Mouse (Mus musculus) hindbrain, postnatal 0 days (tissue): ENCODE results near the gene Uba6. TPM values are rescaled to one million over a fixed set of nuclear protein-coding genes. Genes with fewer than 3 reads are reported as not detected.
A peak's percentile ranks its signal among the peaks of the same experiment; 100 is the strongest.

ENCODE experiments used
- ATAC-seq: fragments of 200-750 bp; cut with Nextera tagmentation; 2 replicates; pipeline ENCODE4 v1.8.0; 2017; ENCODE audit warnings: mild to moderate bottlenecking, moderate TSS enrichment, moderate library complexity
- DNase-seq: peaks from one replicate; pipeline ENCODE4 v3.0.0-alpha.2; 2015; ENCODE audit warnings: low spot score
- H3K27ac ChIP-seq: fragments of 300-500 bp; sonication (generic); 2 replicates; pipeline ENCODE4 v1.5.1; 2014; ENCODE audit warnings: mild to moderate bottlenecking
- H3K27me3 ChIP-seq: fragments of 300-500 bp; sonication (generic); 2 replicates; pipeline ENCODE4 v1.6.1; 2014; ENCODE audit warnings: low read length, mixed read lengths; ENCODE audit not compliant: insufficient read depth
- H3K36me3 ChIP-seq: fragments of 300-500 bp; sonication (generic); 2 replicates; pipeline ENCODE4 v1.6.1; 2014; ENCODE audit warnings: low read length, mixed read lengths; ENCODE audit not compliant: insufficient read depth
- H3K4me1 ChIP-seq: fragments of 300-500 bp; sonication (generic); 2 replicates; pipeline ENCODE4 v1.6.1; 2014; ENCODE audit warnings: antibody characterized with exemption, low read length, mixed read lengths; ENCODE audit not compliant: insufficient read depth
- H3K4me2 ChIP-seq: fragments of 300-500 bp; sonication (generic); 2 replicates; pipeline ENCODE4 v1.6.1; 2014; ENCODE audit warnings: low read depth, mild to moderate bottlenecking, low read length, moderate library complexity, mixed read lengths
- H3K4me3 ChIP-seq: fragments of 300-500 bp; sonication (generic); 2 replicates; pipeline ENCODE4 v1.5.1; 2014; ENCODE audit warnings: low read length
- H3K9ac ChIP-seq: fragments of 300-500 bp; sonication (generic); replicated peaks from 2 replicates; pipeline ENCODE4 v1.6.1; 2014; ENCODE audit warnings: mild to moderate bottlenecking, low read length, moderate library complexity, mixed read lengths
- H3K9me3 ChIP-seq: fragments of 300-500 bp; sonication (generic); 2 replicates; pipeline ENCODE4 v1.6.1; 2016; ENCODE audit warnings: low read length, mixed read lengths
- CTCF ChIP-seq: IDR thresholded peaks from 2 replicates; pipeline ENCODE4 v1.5.1; 2016; ENCODE audit warnings: antibody characterized with exemption, control low read depth, low read depth
- WGBS: fragments of 180-500 bp; shearing (Covaris S2); extraction: QIAGEN DNeasy Blood & Tissue Kit; methylation state at CpG from one replicate; pipeline ENCODE4 v1.1.7; 2014; 5-methylcytosine and 5-hydroxymethylcytosine counted together
- polyA plus RNA-seq: library from polyadenylated mRNA; unstranded; fragments of >200 nt; fragmentation: Nextera tagmentation; extraction: Ambion mirVana; gene quantifications from 2 replicates; pipeline ENCODE4 v1.2.1, GENCODE M21; 2015
- total RNA-seq: library from RNA; depleted of rRNA; stranded (reverse); fragments of >200 nt; gene quantifications from 2 replicates; pipeline ENCODE4 v1.2.3, GENCODE M21; 2014

The Uba6 gene
- total and polyA plus RNA-seq, 2 experiments from 2014 or later = 7.2 to 11.9 TPM

DNA sequence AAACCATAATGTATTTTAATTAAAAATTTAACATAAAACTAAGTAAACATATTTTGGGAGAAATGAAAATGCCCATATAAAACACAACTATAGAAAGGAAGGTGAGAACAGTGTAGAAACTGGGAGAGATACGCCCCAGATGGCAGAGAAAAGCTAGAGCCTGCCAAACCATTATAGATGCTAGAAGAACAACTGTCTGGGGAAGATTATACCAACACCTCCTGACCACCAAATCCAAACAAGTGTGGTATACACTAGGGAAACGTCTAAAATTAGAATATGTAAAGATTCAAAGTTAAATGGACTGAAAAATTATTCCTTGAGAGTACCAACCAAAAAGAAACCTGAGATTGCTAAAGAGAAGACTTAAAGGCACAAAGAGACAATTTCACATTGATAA lies 66.0 kb downstream of the Uba6 start:
- H3K27ac ChIP-seq = no peak overlapping the region
- H3K9me3 ChIP-seq = no peaks in the 10 kb centered on the region
- H3K4me3 ChIP-seq = no peak overlapping the region
- no peaks in the 10 kb centered on the region for H3K4me1 ChIP-seq
- no peak for ATAC-seq
- no peak for TF ChIP-seq CTCF
- H3K9ac ChIP-seq = no peak overlapping the region
- no peaks in the 10 kb centered on the region for H3K36me3 ChIP-seq
- no peaks in the 10 kb centered on the region for H3K27me3 ChIP-seq
- H3K4me2 ChIP-seq = no peak overlapping the region
- no peak for DNase-seq
- WGBS = 83% methylated on average over 2 of the region's 2 CpGs

DNA sequence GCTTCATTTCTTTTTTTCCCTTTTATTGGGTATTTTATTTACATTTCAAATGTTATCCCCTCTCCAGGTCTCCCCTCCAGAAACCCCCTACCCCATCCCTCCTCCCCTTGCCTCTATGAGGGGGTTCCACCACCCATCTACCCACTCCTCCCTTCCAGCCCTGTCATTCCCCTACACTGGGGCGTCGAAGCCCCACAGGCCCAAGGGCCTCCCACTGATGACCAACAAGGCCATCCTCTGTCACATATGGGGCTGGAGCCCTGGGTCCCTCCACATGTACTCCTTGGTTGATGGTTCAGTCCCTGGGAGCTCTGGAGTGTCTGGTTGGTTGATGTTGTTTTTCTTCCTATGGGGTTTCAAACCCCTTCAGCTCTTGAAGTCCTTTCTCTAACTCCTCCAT lies 70.4 kb downstream of the Uba6 start:
- Histone ChIP-seq H3K4me3 (no peak overlapping the region), H3K4me1 (no peaks in the 10 kb centered on the region), H3K4me2 (no peak overlapping the region), H3K27ac (no peak overlapping the region), H3K9ac (no peak overlapping the region), H3K36me3 (no peaks in the 10 kb centered on the region), H3K27me3 (no peaks in the 10 kb centered on the region), H3K9me3 (no peaks in the 10 kb centered on the region)
- ATAC-seq (0 out of 2 replicates have a peak, but pooled peaks have one; percentile 21), DNase-seq (no peak)
- WGBS = 95% methylated on average over 2 of the region's 2 CpGs
- TF ChIP-seq CTCF = no peak

DNA sequence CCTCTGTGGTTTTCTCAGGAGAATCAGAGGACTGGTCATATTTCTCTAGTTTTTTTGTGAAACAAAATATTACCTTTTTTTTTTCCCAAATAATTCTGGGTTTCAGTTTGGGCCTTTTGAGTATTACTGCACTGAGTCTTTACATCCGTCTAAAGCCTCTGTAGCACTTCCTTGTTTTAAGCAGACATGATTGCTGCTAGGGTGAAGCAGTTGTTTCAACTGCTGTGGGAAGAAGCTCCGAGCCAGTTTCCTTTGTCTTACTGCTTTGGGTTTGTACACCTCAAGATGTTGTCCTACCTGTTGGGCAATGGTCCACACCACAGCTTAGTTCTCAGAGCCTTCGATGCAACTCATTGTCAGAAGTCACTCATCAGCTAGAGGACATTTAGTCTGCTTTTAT lies 72.0 kb downstream of the Uba6 start:
- no peak overlapping the region for H3K4me3 ChIP-seq
- H3K4me1 ChIP-seq = no peaks in the 10 kb centered on the region
- no peak for ATAC-seq
- WGBS = 93% methylated on average over 3 of the region's 3 CpGs
- TF ChIP-seq CTCF = no peak
- H3K4me2 ChIP-seq = no peak overlapping the region
- no peaks in the 10 kb centered on the region for H3K36me3 ChIP-seq
- H3K27ac ChIP-seq = no peak overlapping the region
- H3K9me3 ChIP-seq = no peaks in the 10 kb centered on the region
- H3K9ac ChIP-seq = no peak overlapping the region
- no peak for DNase-seq
- H3K27me3 ChIP-seq = no peaks in the 10 kb centered on the region

DNA sequence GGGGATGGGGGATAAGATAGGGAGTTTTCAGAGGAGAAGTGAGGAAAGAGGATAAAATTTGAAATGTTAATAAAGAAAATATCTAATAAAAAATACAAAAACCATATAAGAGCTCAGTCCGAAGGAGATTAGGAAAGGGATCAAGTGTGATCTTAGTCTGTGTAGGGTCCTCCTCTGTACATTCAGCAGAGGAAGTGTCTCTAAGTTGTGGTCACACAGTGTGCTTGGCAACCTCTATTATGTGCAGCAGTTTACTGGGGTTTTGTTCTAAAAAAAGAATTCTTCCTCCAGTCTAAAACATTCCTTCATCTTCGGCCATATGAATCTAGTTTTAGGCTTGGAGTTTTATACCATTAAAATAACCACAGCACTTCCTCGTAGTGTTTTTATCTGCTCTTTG lies 73.6 kb downstream of the Uba6 start:
- H3K27me3 ChIP-seq = no peaks in the 10 kb centered on the region
- TF ChIP-seq CTCF = no peak

DNA sequence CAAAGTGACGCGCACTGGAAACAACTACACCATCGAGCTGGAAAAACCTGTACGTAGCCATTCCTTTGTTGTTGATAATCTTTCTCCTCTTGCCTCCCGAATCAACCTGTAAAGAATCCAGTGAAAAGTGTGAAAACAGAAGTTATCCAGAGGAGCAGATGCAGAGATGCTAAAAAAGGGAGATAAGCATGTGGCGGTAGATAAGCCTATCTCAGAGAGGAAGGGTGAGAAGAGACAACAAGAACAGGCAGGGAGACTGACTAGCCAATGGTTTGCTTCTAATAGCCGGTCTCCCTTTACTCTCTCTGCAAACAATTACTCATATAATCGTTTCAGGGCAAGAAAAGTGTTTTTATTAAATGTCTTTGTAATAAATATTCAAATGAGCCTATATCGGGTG lies 77.8 kb downstream of the Uba6 start:
- Histone ChIP-seq H3K36me3 (no peaks in the 10 kb centered on the region), H3K9ac (no peak overlapping the region), H3K4me2 (no peak overlapping the region), H3K4me3 (no peak overlapping the region), H3K4me1 (no peaks in the 10 kb centered on the region), H3K27ac (no peak overlapping the region), H3K9me3 (no peaks in the 10 kb centered on the region), H3K27me3 (no peaks in the 10 kb centered on the region)
- WGBS = 87% methylated on average over 9 of the region's 9 CpGs
- DNase-seq (no peak), ATAC-seq (no peak)
- TF ChIP-seq CTCF = no peak

More for the DNA sequence above, 73.6 kb downstream of the Uba6 start:
- no peaks in the 10 kb centered on the region for H3K36me3 ChIP-seq
- no peaks in the 10 kb centered on the region for H3K4me1 ChIP-seq
- H3K9ac ChIP-seq = no peak overlapping the region
- DNase-seq (no peak), ATAC-seq (no peak)
- no peak overlapping the region for H3K27ac ChIP-seq
- no peak overlapping the region for H3K4me3 ChIP-seq
- WGBS = 91% methylated on average over 3 of the region's 3 CpGs
- no peak overlapping the region for H3K4me2 ChIP-seq
- no peaks in the 10 kb centered on the region for H3K9me3 ChIP-seq

DNA sequence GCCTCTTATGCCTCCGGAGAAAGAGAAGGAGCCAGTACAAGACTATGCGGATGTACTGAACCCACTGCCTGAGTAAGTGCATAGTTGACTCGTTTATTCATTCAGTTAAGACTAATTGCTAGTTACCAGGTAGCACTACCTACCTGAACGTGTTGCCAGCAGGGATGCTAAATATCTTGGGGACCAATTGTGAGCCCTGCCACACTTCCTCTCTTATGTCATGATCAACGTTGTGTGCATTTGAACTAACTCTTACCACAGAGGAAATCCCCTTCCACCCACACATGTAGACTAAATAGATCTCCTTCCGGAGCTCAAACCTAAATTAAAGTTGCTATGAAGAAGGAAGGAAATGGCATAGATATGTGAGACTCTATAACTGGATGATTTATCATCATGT lies 85.9 kb downstream of the Uba6 start:
- no peak overlapping the region for H3K27ac ChIP-seq
- no peaks in the 10 kb centered on the region for H3K9me3 ChIP-seq
- ATAC-seq (no peak), DNase-seq (no peak)
- H3K36me3 ChIP-seq = no peaks in the 10 kb centered on the region
- no peaks in the 10 kb centered on the region for H3K27me3 ChIP-seq
- no peak for TF ChIP-seq CTCF
- 82% methylated on average over 6 of the region's 6 CpGs for WGBS
- no peak overlapping the region for H3K4me3 ChIP-seq
- H3K9ac ChIP-seq = no peak overlapping the region
- H3K4me1 ChIP-seq = no peaks in the 10 kb centered on the region
- H3K4me2 ChIP-seq = no peak overlapping the region

DNA sequence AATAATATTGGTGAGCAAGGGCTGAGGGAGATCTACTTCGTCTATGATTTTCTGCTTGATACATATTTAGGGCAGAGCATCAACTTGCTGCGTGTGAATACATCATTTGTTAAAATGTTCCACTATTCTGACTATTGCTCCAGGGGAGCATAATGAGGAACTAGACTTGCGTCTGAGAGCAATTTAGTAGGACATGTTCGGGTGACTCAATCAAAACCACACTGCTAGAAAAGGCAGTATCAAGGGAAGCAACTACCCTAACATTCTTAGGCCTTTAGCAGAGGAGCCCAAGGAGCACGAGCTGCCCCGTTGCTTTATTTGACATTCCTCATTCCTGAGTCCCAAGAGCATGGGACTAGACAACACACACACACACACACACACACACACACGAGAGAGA lies 87.6 kb downstream of the Uba6 start:
- 81% methylated on average over 7 of the region's 7 CpGs for WGBS
- DNase-seq = no peak
- no peak for TF ChIP-seq CTCF
- Histone ChIP-seq H3K27me3 (no peaks in the 10 kb centered on the region), H3K4me1 (no peaks in the 10 kb centered on the region), H3K36me3 (no peaks in the 10 kb centered on the region), H3K27ac (no peak overlapping the region), H3K9ac (no peak overlapping the region), H3K9me3 (no peaks in the 10 kb centered on the region), H3K4me2 (no peak overlapping the region), H3K4me3 (no peak overlapping the region)
- no peak for ATAC-seq
